In genomic region chr11:60333461-60333860, GRCm38 (mm10) we compare ENCODE assay signal across 13 mouse cellular contexts. TPM values are rescaled to one million over a fixed set of nuclear protein-coding genes. Genes with fewer than 3 reads are reported as not detected.
A peak's percentile ranks its signal among the peaks of the same experiment; 100 is the strongest.
DNase-seq lines count a peak whose midpoint lies in the region; ATAC-seq and TF ChIP-seq lines count a peak whose summit lies in the region.
"Had no signal": no experiment of that assay in that cellular context is flagged by ENCODE, and none has a peak within 500 bp of the region (broad histone marks: within the 10 kb centered on the region; RNA-seq: fewer than 3 reads in every experiment).

No protein-coding gene starts in this region.

- no peak overlapping the region for H3K9ac ChIP-seq in heart, embryonic 13.5 days
- H3K9ac ChIP-seq: liver, postnatal 0 days; midbrain, embryonic 15.5 days had no signal

- intact Hi-C loops in heart, postnatal 10 days (cut with DNase I): no loop called here

- peaks cover 17% of the 10 kb centered on the region for H3K36me3 ChIP-seq in heart, embryonic 13.5 days
- no peaks in the 10 kb centered on the region for H3K36me3 ChIP-seq in thymus, adult 2 months (ENCODE audit: control insufficient read depth, insufficient read depth, low read length)
- H3K36me3 ChIP-seq: forebrain, embryonic 10.5 days; midbrain, embryonic 15.5 days had no signal

- no peak for TF ChIP-seq CTCF in layer of hippocampus, adult 2 months (conservative IDR thresholded peaks at IDR 0.05)
- no peak for TF ChIP-seq CTCF in thymus, adult 2 months (IDR thresholded peaks at IDR 0.05; ENCODE audit: borderline replicate concordance, control insufficient read depth, extremely low read depth, insufficient read depth, low read length, poor library complexity)

- WGBS in heart, embryonic 13.5 days: 80% methylated on average over 5 of the region's 5 CpGs
- WGBS in thymus, adult 2 months: 92% methylated on average over 5 of the region's 5 CpGs

- H3K27me3 ChIP-seq in heart, embryonic 13.5 days (replicated peaks): no peaks in the 10 kb centered on the region
- H3K27me3 ChIP-seq in thymus, adult 2 months (ENCODE audit: control insufficient read depth, insufficient read depth, low read length): no peaks in the 10 kb centered on the region
- H3K27me3 ChIP-seq: limb, embryonic 13.5 days; midbrain, embryonic 15.5 days had no signal

- ATAC-seq in heart, embryonic 13.5 days (ENCODE audit: extremely low read depth, insufficient number of reproducible peaks, low FRiP score, low TSS enrichment): no peak
- ATAC-seq: liver, postnatal 0 days; midbrain, embryonic 15.5 days had no signal

- 0 out of 2 replicates have a peak overlapping the region, but pooled peaks have one; percentile 56 for H3K27ac ChIP-seq in heart, embryonic 13.5 days (replicated peaks)
- H3K27ac ChIP-seq in layer of hippocampus, adult 2 months: peak overlapping the region; percentile 78
- peak overlapping the region; percentile 99 for H3K27ac ChIP-seq in thymus, adult 2 months (ENCODE audit: control insufficient read depth, insufficient read depth, low read length)
- H3K27ac ChIP-seq: forebrain, embryonic 10.5 days; limb, embryonic 13.5 days; midbrain, embryonic 15.5 days had no signal

- no peak overlapping the region for H3K4me3 ChIP-seq in heart, embryonic 13.5 days
- H3K4me3 ChIP-seq in layer of hippocampus, adult 2 months: no peak overlapping the region
- no peak overlapping the region for H3K4me3 ChIP-seq in thymus, adult 2 months (ENCODE audit: control insufficient read depth, insufficient read depth, low read length)
- H3K4me3 ChIP-seq: forebrain, embryonic 10.5 days; limb, embryonic 13.5 days; midbrain, embryonic 15.5 days had no signal

- H3K4me1 ChIP-seq in heart, embryonic 13.5 days: peaks cover 9% of the 10 kb centered on the region
- H3K4me1 ChIP-seq in thymus, adult 2 months (replicated peaks; ENCODE audit: control insufficient read depth, insufficient read depth, low read length): peaks cover 31% of the 10 kb centered on the region
- H3K4me1 ChIP-seq: forebrain, embryonic 10.5 days had no signal

- H3K9me3 ChIP-seq in heart, embryonic 13.5 days: no peaks in the 10 kb centered on the region
- H3K9me3 ChIP-seq: forebrain, embryonic 10.5 days; limb, embryonic 13.5 days; midbrain, embryonic 15.5 days had no signal

- DNase-seq in heart, postnatal 10 days: no peak
- no peak for DNase-seq in layer of hippocampus, adult 2 months (ENCODE audit: low spot score in 2 of 2)
- no peak for DNase-seq in layer of hippocampus, postnatal 36 days
- peak; percentile 34 for DNase-seq in thymus, adult 2 months
- DNase-seq in thymus, postnatal 0 days (ENCODE audit: low spot score): no peak
- DNase-seq in left cerebral cortex, adult 11 months (ENCODE audit: low spot score): no peak
- DNase-seq: adrenal gland, adult 8-10 months; kidney, adult 18-20 months; liver, postnatal 0 days had no signal

- no peak overlapping the region for H3K4me2 ChIP-seq in heart, embryonic 13.5 days
- H3K4me2 ChIP-seq: limb, embryonic 13.5 days; midbrain, embryonic 15.5 days had no signal

- no peak for TF ChIP-seq POLR2A in thymus, adult 2 months (IDR thresholded peaks at IDR 0.05; ENCODE audit: control insufficient read depth, extremely low read depth, insufficient read depth, low read length, poor library complexity)

RNA-seq across cellular contexts. Expression of gene Tom1l2, which starts 19.2 kb away (rescaled TPM):
- 27.5 and 28.7 TPM in 2 replicates for polyA plus RNA-seq in heart, embryonic 13.5 days (2015; fragmentation: Nextera tagmentation; extraction: Ambion mirVana)
- 100 to 1,000 TPM in 1 of 2 experiments, 10 to 100 TPM in 1; 97.3 to 100 TPM for total RNA-seq in heart, postnatal 10 days (2021)
- 100 to 1,000 TPM; 180 to 189 TPM for total RNA-seq in layer of hippocampus, adult 2 months (2021)
- 100 to 1,000 TPM; 170 to 180 TPM for total RNA-seq in layer of hippocampus, postnatal 36 days (2021)
- 85.1 and 99.5 TPM in 2 replicates for polyA plus RNA-seq in thymus, adult 2 months (2012; rRNA removed)
- 12.7 and 17.6 TPM in 2 replicates for polyA plus RNA-seq in thymus, postnatal 0 days (2015; fragmentation: Nextera tagmentation; extraction: Ambion mirVana)

RNA-seq across cellular contexts. Expression of gene Drc3, which starts 19.7 kb away (rescaled TPM):
- polyA plus RNA-seq in heart, embryonic 13.5 days (2015; fragmentation: Nextera tagmentation; extraction: Ambion mirVana): 2.4 TPM in 2 replicates
- total RNA-seq in heart, postnatal 10 days (2021): 1 to 10 TPM; 1.6 to 2.3 TPM
- 1 to 10 TPM; 6.4 to 8.0 TPM for total RNA-seq in layer of hippocampus, adult 2 months (2021)
- 1 to 10 TPM; 6.7 to 7.6 TPM for total RNA-seq in layer of hippocampus, postnatal 36 days (2021)
- polyA plus RNA-seq in thymus, adult 2 months (2012; rRNA removed): 2.8 and 5.2 TPM in 2 replicates
- 3.6 and 4.5 TPM in 2 replicates for polyA plus RNA-seq in thymus, postnatal 0 days (2015; fragmentation: Nextera tagmentation; extraction: Ambion mirVana)
